Mouse (Mus musculus) forebrain, embryonic 11.5 days (tissue): ENCODE results near the gene Gm20532. TPM values are rescaled to one million over a fixed set of nuclear protein-coding genes. Genes with fewer than 3 reads are reported as not detected.

Experiments used
- ATAC-seq: fragments of 200-750 bp; cut with Nextera tagmentation; replicated peaks from 2 replicates; pipeline ENCODE4 v1.8.0; 2017; ENCODE audit warnings: moderate TSS enrichment; ENCODE audit not compliant: low FRiP score
- DNase-seq: peaks from one replicate; pipeline ENCODE4 v3.0.0-alpha.2; 2017; ENCODE audit warnings: low spot score
- H3K27ac ChIP-seq: fragments of 300-500 bp; sonication (generic); 2 replicates; pipeline ENCODE4 v1.5.1; 2014; ENCODE audit warnings: low read depth, low read length
- H3K27me3 ChIP-seq: fragments of 300-500 bp; sonication (generic); 2 replicates; pipeline ENCODE4 v1.6.1; 2014; ENCODE audit warnings: mild to moderate bottlenecking, low read length, mixed read lengths; ENCODE audit not compliant: control insufficient read depth, insufficient read depth
- H3K36me3 ChIP-seq: fragments of 300-500 bp; sonication (generic); 2 replicates; pipeline ENCODE4 v1.6.1; 2014; ENCODE audit warnings: mild to moderate bottlenecking, low read length, moderate library complexity, mixed read lengths; ENCODE audit not compliant: control insufficient read depth, insufficient read depth
- H3K4me1 ChIP-seq: fragments of 300-500 bp; sonication (generic); replicated peaks from 2 replicates; pipeline ENCODE4 v1.6.1; 2014; ENCODE audit warnings: low read length, mixed read lengths; ENCODE audit not compliant: control insufficient read depth, insufficient read depth
- H3K4me2 ChIP-seq: fragments of 300-500 bp; sonication (generic); 2 replicates; pipeline ENCODE4 v1.6.1; 2014; ENCODE audit warnings: low read depth, mild to moderate bottlenecking, low read length, moderate library complexity, mixed read lengths; ENCODE audit not compliant: severe bottlenecking
- H3K4me3 ChIP-seq: fragments of 300-500 bp; sonication (generic); 2 replicates; pipeline ENCODE4 v1.5.1; 2014; ENCODE audit warnings: low read depth, low read length
- H3K9ac ChIP-seq: fragments of 300-500 bp; sonication (generic); 2 replicates; pipeline ENCODE4 v1.6.1; 2014; ENCODE audit warnings: low read length
- H3K9me3 ChIP-seq: fragments of 300-500 bp; sonication (generic); 2 replicates; pipeline ENCODE4 v1.6.1; 2016; ENCODE audit warnings: low read length, mixed read lengths; ENCODE audit not compliant: control insufficient read depth
- WGBS: fragments of 180-500 bp; shearing (Covaris S2); extraction: QIAGEN DNeasy Blood & Tissue Kit; methylation state at CpG from one replicate; pipeline ENCODE4 v1.1.7; 2014; 5-methylcytosine and 5-hydroxymethylcytosine counted together
- polyA plus RNA-seq: library from polyadenylated mRNA; unstranded; fragments of >200 nt; fragmentation: Nextera tagmentation; extraction: Ambion mirVana; gene quantifications from 2 replicates; pipeline ENCODE4 v1.2.1, GENCODE M21; 2014

Gene Gm20532
- polyA plus RNA-seq, 1 experiment from 2014 or later = not detected

DNA sequence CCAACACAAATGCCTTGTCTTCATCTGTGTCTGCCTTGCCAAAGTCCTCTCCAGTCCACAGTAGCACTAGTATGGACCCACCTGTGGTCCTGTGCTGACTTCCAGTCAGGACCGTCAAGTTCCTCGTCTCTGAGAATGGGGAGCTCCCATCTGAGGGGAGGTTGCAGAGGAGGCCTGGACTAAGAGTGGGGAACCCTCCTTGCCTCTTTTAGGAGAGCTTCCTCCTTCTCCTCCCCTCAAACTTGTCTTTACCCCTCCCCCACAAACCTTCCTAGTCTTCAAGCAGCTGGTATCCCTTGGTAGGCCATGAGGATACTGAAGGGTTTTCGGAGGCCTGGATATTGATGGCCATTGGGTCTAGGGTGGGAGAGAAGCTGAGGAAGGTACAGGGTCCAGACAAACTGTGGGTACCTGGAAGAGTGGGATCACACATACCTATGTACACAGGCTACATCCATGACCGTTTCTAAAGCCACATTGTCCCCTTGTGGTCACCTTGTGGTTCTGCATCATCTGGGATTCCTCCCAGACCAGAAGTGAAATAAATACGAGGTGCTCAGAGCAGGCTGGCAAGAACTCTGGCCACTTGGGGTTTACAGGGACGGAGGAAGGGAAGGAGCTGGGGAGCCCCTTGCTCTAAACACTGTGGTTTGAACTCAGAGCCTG is 25.0 kb upstream of the Gm20532 start:
- ATAC-seq (peak; percentile 75), DNase-seq (no peak)
- H3K27me3 ChIP-seq = no peaks in the 10 kb centered on the region
- no peak overlapping the region for H3K4me3 ChIP-seq
- no peaks in the 10 kb centered on the region for H3K36me3 ChIP-seq
- no peak overlapping the region; the same call in 1 of the 2 replicates for H3K9ac ChIP-seq
- H3K9me3 ChIP-seq = no peaks in the 10 kb centered on the region
- 47% methylated on average over 6 of the region's 6 CpGs for WGBS
- H3K27ac ChIP-seq = no peak overlapping the region
- peaks cover 9% of the 10 kb centered on the region; the same call in 1 of the 2 replicates for H3K4me1 ChIP-seq
- no peak overlapping the region for H3K4me2 ChIP-seq

DNA sequence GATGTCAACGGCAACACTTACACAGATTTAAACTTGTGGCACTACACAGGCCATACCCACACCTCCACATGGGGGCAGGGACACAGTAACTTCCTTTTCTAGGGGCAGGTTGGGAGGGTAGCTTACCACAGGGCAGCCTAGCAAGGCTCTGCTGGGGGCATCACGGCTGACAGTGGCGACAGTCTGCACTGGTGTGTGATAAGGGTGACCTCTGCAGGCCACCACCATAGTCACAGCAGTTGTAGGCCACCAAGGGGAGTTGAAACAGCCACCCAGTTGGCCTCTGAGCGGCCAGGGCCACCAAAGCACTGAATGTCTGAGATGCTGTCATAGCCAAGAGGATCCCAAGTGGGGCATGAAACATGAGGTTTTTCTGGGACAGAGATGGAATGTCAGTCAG is 20.2 kb upstream of the Gm20532 start:
- DNase-seq (peak; percentile 71), ATAC-seq (peak; percentile 51)
- no peak overlapping the region for H3K4me2 ChIP-seq
- 22% methylated on average over 4 of the region's 4 CpGs for WGBS
- no peaks in the 10 kb centered on the region for H3K9me3 ChIP-seq
- H3K27me3 ChIP-seq = no peaks in the 10 kb centered on the region
- no peaks in the 10 kb centered on the region for H3K36me3 ChIP-seq
- H3K9ac ChIP-seq = no peak overlapping the region
- H3K4me1 ChIP-seq = peaks cover 3% of the 10 kb centered on the region; the same call in 1 of the 2 replicates
- no peak overlapping the region for H3K4me3 ChIP-seq
- no peak overlapping the region for H3K27ac ChIP-seq

DNA sequence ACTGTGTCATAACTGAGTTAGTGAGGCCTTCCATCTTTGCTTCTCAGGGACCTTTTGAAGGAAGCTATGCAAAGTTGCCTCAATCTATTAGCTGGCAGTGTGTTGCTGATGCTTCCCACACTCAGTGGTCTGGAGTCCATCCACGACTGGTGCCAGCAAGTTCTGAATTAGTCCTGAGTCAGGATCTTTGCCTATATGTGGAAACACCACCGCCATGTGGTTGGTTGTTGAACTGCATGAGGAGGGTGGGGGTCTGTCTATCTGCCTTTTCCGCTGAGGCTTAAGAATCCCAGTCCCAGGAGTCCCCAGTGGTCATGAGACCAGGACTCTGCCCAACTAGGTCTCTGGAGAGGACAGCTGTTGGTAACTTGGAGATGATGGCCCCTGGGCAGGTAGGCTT is 16.4 kb upstream of the Gm20532 start:
- H3K9ac ChIP-seq = no peak overlapping the region
- H3K4me2 ChIP-seq = no peak overlapping the region
- no peak overlapping the region for H3K27ac ChIP-seq
- no peaks in the 10 kb centered on the region; the same call in 1 of the 2 replicates for H3K4me1 ChIP-seq
- 1% methylated on average over 3 of the region's 3 CpGs for WGBS
- no peaks in the 10 kb centered on the region for H3K36me3 ChIP-seq
- ATAC-seq (no peak), DNase-seq (peak; percentile 86)
- no peak overlapping the region for H3K4me3 ChIP-seq
- H3K27me3 ChIP-seq = no peaks in the 10 kb centered on the region
- no peaks in the 10 kb centered on the region for H3K9me3 ChIP-seq

DNA sequence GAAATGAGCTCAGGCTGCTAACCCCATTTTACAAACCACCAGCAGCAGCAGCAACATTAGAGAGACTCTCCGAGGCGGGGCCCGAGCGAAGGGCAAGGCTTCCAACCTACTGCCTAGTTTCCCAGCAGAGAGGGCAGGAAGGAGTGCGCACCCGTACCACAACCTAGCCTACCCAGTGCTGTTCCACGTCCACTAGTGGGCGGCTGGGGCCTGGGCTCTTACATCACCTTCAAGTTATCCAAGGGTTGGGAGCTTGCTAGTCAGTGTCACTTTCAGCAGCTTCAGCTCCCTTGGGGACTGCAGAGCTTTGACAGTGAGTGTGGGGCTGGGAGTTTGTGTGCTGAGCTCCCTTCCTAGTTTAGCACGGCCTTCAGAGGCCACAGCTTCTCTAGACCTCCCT is 15.0 kb upstream of the Gm20532 start:
- Histone ChIP-seq H3K27me3 (no peaks in the 10 kb centered on the region), H3K27ac (peak overlapping the region; percentile 25; the same call in 1 of the 2 replicates), H3K9ac (no peak overlapping the region), H3K4me2 (no peak overlapping the region), H3K4me3 (no peak overlapping the region), H3K4me1 (no peaks in the 10 kb centered on the region; the same call in 1 of the 2 replicates), H3K36me3 (no peaks in the 10 kb centered on the region), H3K9me3 (no peaks in the 10 kb centered on the region)
- 78% methylated on average over 9 of the region's 9 CpGs for WGBS
- no peak for ATAC-seq
- DNase-seq = no peak

DNA sequence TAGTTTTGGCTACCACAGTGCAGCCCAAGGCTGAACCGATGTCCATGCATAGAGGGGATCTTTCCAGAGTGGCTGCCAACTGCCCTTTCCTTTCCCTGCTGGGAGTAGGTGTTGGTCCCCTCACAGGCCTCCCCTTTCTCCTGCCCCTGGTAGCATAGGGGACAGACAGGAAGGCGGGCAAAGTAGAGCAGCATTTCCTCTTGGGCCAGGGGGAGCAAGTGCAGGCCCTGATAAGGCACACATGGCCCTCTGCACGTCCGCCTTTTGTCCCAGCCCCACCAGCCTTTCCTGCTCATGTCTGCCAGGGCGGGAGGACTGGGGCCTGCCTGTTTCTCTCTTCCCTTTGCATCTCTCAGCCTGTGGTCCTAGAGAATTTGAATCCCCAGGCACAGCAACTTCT is 14.6 kb upstream of the Gm20532 start:
- H3K9me3 ChIP-seq = no peaks in the 10 kb centered on the region
- ATAC-seq = no peak
- H3K4me1 ChIP-seq = no peaks in the 10 kb centered on the region; the same call in 1 of the 2 replicates
- 78% methylated on average over 5 of the region's 5 CpGs for WGBS
- H3K27ac ChIP-seq = peak overlapping the region; percentile 25; the same call in 1 of the 2 replicates
- H3K9ac ChIP-seq = no peak overlapping the region
- DNase-seq = no peak
- H3K4me2 ChIP-seq = no peak overlapping the region
- H3K27me3 ChIP-seq = no peaks in the 10 kb centered on the region
- no peaks in the 10 kb centered on the region for H3K36me3 ChIP-seq
- no peak overlapping the region for H3K4me3 ChIP-seq

DNA sequence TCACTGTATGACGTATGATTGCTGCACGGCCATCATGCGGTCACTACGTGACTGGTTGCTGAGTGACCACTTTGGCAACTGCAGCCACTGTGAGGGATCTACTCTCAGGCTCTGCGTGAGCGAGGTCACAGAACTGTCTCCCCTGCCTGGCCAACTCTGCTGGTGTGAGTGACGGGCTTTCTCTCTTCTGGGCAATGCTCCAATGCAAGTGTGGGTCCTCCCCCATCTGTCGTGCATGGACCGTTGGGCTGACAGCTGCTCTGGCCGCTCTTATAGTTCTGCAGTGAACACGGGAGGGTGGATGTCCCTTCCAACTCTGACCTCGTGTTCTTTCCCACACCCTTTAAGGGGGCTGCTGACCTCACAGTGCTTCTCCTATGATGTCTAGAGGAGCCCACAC is 13.0 kb upstream of the Gm20532 start:
- Histone ChIP-seq H3K36me3 (no peaks in the 10 kb centered on the region), H3K4me1 (no peaks in the 10 kb centered on the region; the same call in 1 of the 2 replicates), H3K9ac (no peak overlapping the region), H3K27me3 (no peaks in the 10 kb centered on the region), H3K4me2 (no peak overlapping the region), H3K27ac (no peak overlapping the region), H3K9me3 (no peaks in the 10 kb centered on the region), H3K4me3 (no peak overlapping the region)
- WGBS = 82% methylated on average over 12 of the region's 12 CpGs
- DNase-seq (no peak), ATAC-seq (no peak)

DNA sequence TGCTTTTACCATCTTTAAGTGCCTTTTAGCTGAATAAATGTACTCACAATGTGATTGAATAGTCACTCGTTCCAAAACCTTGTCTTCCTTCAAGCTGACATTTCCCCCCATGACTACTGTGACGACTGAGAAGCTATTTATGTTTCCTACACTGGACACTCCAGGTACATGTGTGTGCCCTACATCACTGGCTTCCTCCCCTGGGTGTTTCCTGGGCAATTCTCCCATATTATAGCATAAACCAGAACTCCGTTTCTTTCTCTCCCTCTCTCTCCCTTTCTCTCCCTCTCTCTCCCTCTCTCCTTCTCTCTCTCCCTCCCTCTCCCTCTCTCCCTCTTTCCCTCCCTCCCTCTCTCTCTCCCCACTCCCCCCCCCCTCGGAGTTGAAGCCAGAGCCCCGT is 12.6 kb upstream of the Gm20532 start:
- H3K9me3 ChIP-seq = no peaks in the 10 kb centered on the region
- WGBS = 41% methylated on average over 5 of the region's 5 CpGs

DNA sequence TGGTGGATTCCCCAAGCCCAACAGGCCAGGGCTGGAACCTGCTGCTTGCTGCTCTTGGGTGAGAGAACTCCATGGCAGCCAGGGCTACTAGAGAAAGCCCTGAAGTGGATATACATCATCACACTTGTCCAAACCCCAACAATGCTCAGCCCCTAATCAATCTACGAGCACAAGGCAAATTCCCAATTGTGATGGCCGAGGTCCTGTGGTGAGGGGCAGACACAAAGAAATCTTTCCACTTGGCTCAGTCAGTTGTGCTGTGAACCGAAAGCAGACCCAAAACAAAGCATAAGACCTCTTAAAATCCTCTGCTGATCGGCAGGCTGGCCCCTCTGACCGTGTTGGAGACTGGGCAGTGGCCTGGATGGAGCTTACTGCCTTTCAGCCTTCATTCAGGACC is 11.6 kb upstream of the Gm20532 start:
- Histone ChIP-seq H3K4me1 (no peaks in the 10 kb centered on the region; the same call in 1 of the 2 replicates), H3K36me3 (no peaks in the 10 kb centered on the region), H3K9ac (no peak overlapping the region), H3K9me3 (no peaks in the 10 kb centered on the region), H3K4me2 (no peak overlapping the region), H3K4me3 (no peak overlapping the region), H3K27me3 (no peaks in the 10 kb centered on the region), H3K27ac (no peak overlapping the region)
- no peak for DNase-seq
- no peak for ATAC-seq
- 17% methylated on average over 5 of the region's 5 CpGs for WGBS

More for the DNA sequence above, 12.6 kb upstream of the Gm20532 start:
- no peak overlapping the region for H3K9ac ChIP-seq
- H3K4me3 ChIP-seq = no peak overlapping the region
- no peak overlapping the region for H3K27ac ChIP-seq
- ATAC-seq (no peak), DNase-seq (no peak)
- H3K27me3 ChIP-seq = no peaks in the 10 kb centered on the region
- no peak overlapping the region for H3K4me2 ChIP-seq
- no peaks in the 10 kb centered on the region for H3K36me3 ChIP-seq
- no peaks in the 10 kb centered on the region; the same call in 1 of the 2 replicates for H3K4me1 ChIP-seq

DNA sequence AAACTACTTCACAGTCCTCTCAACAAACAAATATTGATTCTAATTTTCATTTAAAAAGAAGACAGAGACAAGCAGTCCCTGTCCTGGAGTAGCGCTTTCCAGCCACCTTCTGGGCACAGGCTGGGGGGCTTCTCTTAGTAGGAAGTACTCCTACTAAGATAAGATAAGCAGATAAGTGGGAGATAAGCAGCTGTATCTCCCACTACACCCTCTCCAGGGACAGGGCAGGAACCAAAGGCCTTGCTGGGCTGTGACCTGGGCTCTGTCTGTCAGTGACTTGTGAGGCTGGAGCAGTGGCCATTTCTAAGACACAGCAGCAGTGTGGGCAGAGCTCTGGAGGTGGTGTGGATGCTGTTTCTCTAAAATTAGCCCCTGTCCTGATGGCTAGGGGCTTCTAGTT is 11.1 kb upstream of the Gm20532 start:
- Histone ChIP-seq H3K4me1 (no peaks in the 10 kb centered on the region; the same call in 1 of the 2 replicates), H3K4me2 (no peak overlapping the region), H3K27me3 (no peaks in the 10 kb centered on the region), H3K27ac (no peak overlapping the region), H3K9me3 (no peaks in the 10 kb centered on the region), H3K4me3 (no peak overlapping the region), H3K36me3 (no peaks in the 10 kb centered on the region), H3K9ac (no peak overlapping the region)
- DNase-seq = no peak
- whole genome bisulfite sequencing = 88% methylated on average over 1 of the region's 1 CpGs
- ATAC-seq = no peak
